Mouse (Mus musculus): ENCODE data around the gene Fkbp1a.

The Fkbp1a gene

GRCm38 (mm10) chr2:151608435-151608834 lies 66.2 kb downstream of the Fkbp1a start:
- no peak for DNase-seq (ENCODE audit: low spot score in 2 of 2)

- no peak for DNase-seq (ENCODE audit: low spot score in 2 of 2)
Observed at GRCm38 (mm10) chr2:151609974-151610373, 67.7 kb downstream of the Fkbp1a start.

Data from urinary bladder, adult 18-20 months (tissue).